Mouse (Mus musculus) telencephalon, adult 2 months (tissue): Measurements from ENCODE around the gene Knstrn.

Source experiments
- DNase-seq: peaks from one replicate; pipeline ENCODE4 v3.0.0-alpha.2; 2011; ENCODE audit warnings: low read depth, low spot score

Gene Knstrn

GRCm38 (mm10) chr2:118813981-118814836 lies at the start of gene Knstrn:
Knstrn (plus strand) TSS chr2:118814003.
- DNase-seq = peak; percentile 74

- no peak for DNase-seq
These were observed 49.5 kb upstream of the Knstrn start for GRCm38 (mm10) chr2:118764094-118764831.

GRCm38 (mm10) chr2:118764875-118765274 lies 48.9 kb upstream of the Knstrn start:
- DNase-seq = no peak

- no peak for DNase-seq
These were observed 47.5 kb upstream of the Knstrn start for GRCm38 (mm10) chr2:118766041-118767033.

DNA sequence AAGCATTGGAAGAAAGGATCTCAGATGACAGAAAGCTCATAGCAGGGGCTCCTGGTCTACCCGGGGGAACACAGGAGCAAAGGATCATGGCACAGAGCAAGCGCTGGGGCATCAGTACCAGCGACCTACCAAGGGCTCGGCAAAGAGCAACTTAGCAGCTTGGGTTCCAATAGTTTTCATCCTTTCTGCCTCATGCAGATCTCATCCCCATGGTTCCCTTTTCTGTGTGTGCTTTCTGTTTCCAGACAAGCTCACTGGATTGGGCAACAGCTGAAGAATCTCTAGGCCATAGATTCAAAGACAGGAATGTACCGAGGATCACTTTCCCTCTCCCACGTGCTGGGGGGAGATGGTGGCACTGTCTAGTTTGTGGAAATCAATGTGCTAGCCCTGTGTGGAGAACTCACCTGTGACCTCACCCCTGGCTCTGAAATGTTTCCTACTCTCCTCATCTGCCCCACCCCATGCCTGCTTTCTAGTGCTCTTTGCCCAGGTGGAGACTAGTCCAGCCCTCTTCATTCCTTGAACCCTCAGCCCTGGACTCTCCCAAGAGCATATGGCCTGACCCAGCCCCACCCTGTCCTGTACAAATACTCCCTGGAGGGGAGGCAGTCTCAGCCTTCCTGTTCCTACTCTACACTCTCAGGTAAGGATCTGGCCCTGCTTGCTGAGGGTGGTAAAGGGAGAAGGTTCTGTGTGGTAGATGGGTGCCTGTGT lies 41.5 kb upstream of the Knstrn start, which contains the start of gene Phgr1:
Phgr1 (plus strand) TSS at position 612 of the 717 bp plus-strand sequence.
- no peak for DNase-seq

DNA sequence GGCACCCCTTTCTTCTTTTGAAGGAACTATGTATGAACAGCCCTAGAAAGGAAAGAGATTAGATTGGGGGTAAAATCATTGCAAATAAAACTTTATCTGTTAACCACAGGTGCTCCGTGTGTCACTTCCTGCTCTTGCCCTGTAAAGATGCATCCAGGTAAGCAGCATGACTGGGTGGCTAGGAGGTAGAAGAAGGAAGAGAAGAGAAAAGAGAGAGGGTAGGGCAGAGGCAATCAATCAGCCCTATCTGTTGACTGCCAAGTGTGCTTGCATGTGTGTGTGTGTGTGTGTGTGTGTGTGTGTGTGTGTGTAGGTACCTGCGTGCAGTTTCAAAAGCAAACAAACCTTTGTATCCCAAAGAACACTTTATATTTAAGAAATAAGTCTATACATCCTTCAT lies 39.3 kb upstream of the Knstrn start:
- no peak for DNase-seq

- no peak for DNase-seq
These were observed 38.4 kb upstream of the Knstrn start for GRCm38 (mm10) chr2:118775396-118775795.

DNA sequence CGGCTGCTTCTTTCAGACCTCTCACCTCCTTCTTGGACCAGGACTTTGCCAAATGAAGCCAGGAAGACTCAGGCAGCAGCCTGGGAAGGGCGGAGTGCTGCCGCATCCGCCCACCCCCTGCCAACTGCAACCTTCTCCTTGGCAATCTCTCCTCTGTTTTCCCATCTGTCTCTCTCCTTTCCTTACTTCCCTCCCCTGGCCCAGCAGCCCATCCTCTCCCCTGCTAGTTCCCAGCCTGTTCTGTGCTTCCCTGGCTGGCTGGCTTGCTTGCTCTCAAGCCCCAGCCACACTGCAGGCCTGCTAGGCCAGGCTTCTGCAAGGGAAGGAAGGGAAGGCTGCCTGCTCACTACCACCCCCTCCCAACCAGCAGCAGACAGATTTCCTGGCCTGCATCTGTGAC lies 38.0 kb upstream of the Knstrn start:
- DNase-seq = peak; percentile 86

DNA sequence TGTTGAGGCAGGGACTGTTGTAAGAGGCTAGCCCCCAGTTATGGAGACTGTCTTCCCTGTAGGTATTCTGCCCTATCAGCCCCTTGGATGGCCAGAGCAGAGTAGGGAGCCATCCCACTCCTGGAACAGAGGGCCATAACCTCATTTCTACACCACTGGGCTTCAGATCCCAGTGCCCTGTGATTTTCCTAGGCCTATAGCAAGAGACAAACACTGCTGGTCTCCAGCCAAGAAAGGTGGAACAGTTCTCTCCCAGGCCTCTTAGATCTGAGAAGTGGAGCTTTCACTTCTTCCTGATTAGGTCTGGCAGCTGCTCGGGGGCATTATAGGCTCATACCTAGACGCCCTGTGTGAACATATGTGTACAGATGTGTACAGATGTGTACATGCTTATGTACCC lies 37.5 kb upstream of the Knstrn start:
- no peak for DNase-seq

- DNase-seq = no peak
These were observed 35.4 kb upstream of the Knstrn start for GRCm38 (mm10) chr2:118778418-118778817.

- no peak for DNase-seq
These were observed 34.7 kb upstream of the Knstrn start for GRCm38 (mm10) chr2:118779065-118779464.

- peak; percentile 93 for DNase-seq
These were observed 34.0 kb upstream of the Knstrn start, which contains the start of gene Disp2 for GRCm38 (mm10) chr2:118779504-118780480. Disp2 (plus strand) TSS chr2:118779719.

GRCm38 (mm10) chr2:118781115-118781514 lies 32.7 kb upstream of the Knstrn start:
- no peak for DNase-seq

GRCm38 (mm10) chr2:118782303-118782702 lies 31.5 kb upstream of the Knstrn start:
- DNase-seq = no peak

DNA sequence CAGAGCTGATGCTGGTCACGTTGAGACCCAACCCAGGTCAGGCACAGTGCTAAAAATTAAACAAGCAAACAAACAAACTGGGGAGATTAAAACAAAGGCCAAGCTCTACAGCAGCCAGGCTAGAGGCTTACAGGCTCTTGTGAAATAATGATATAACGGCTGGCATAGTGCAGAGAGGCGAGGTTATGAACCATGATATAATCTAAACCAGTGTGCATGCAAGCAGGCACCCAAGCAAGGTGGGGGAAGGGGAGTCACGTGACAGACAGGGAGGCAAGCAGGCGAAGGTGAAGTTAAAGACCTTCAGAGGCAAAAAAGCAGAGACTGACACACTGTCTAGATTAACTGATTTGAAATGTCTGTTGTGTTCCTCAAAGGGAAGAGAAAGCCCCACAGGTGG lies 30.7 kb upstream of the Knstrn start:
- DNase-seq = no peak

DNA sequence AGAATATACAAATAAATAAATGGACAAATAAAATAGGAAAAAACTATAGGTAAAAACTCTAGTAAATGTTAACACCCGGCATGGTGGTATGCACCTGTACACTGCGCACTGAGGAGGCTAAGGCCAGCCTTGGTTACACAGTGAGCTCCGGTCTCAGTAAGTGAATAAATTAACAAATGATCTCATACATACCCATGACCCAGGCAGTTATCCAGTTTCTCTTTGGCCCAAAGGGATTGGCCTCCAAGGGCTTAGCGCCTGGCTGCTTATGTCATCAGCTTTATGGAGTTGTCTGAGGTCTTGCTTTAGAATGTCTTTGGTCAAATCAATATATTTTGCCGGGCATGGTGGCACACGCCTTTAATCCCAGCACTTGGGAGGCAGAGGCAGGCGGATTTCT lies 30.1 kb upstream of the Knstrn start:
- no peak for DNase-seq

GRCm38 (mm10) chr2:118786525-118786924 lies 27.3 kb upstream of the Knstrn start:
- no peak for DNase-seq

- no peak for DNase-seq
These were observed 24.3 kb upstream of the Knstrn start for GRCm38 (mm10) chr2:118789501-118789900.

DNA sequence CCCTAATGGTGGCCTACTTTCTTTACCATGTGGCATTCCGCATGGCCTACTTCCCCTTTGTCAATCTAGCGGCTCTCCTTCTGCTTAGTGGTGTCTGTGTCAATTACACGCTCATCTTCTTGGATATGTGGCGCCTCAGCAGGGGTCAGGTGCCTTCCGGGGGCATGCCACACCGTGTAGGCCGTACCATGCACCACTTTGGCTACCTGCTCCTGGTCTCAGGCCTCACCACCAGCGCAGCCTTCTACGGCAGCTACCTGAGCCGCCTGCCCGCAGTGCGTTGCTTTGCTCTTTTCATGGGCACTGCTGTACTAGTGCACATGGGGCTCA lies 23.6 kb upstream of the Knstrn start:
- no peak for DNase-seq
